Mouse (Mus musculus): ENCODE measurements around the gene Atp6v0e2. TPM values are rescaled to one million over a fixed set of nuclear protein-coding genes. Genes with fewer than 3 reads are reported as not detected.
"Not testable (repeated sequence)": the region's sequence is repeated elsewhere in the genome, so short reads cannot be mapped to it uniquely, and the experiment has no call there.

Gene Atp6v0e2
- polyA plus RNA-seq, 1 experiment from 2014 or later, result 152 TPM

- no peak for DNase-seq (ENCODE audit: low spot score)
- no peaks in the 10 kb centered on the region for H3K27me3 ChIP-seq (replicated peaks; ENCODE audit: control insufficient read depth, insufficient read depth, low read length)
Observed at GRCm38 (mm10) chr6:48508087-48508486, 29.3 kb upstream of the Atp6v0e2 start.

DNA sequence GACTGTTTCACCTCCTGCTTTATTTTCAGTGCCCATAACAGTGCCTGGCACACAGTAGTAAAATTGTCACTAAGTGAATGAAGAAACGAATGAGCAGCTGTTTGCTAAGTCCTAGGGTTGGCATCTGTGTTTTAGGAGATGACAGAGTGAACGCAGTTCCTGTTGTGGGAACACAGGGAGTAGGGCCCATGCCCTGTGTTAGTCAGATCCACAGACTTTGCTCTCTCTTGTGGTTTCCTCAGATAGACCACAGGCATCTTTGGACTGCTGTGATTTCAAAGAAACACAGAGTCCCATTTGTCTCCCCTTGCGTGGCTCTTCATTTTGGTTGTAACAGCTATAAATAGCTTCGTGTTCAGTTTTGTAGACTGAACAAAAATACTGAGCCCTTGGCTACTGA, 27.0 kb upstream of the Atp6v0e2 start:
- Histone ChIP-seq H3K4me3 (ENCODE audit: low read depth, low read length) (no peak overlapping the region), H3K4me1 (ENCODE audit: control insufficient read depth, insufficient read depth, low read length) (peaks cover under 1% of the 10 kb centered on the region; the same call in 1 of the 2 replicates), H3K36me3 (ENCODE audit: control insufficient read depth, insufficient read depth, low read length) (peaks cover 20% of the 10 kb centered on the region), H3K27me3 (replicated peaks; ENCODE audit: control insufficient read depth, insufficient read depth, low read length) (no peaks in the 10 kb centered on the region), H3K27ac (ENCODE audit: low read depth, low read length) (no peak overlapping the region), H3K9ac (ENCODE audit: low read length) (no peak overlapping the region), H3K4me2 (ENCODE audit: low read length) (no peak overlapping the region), H3K9me3 (replicated peaks; ENCODE audit: control insufficient read depth, low read length) (no peaks in the 10 kb centered on the region)
- no peak for ATAC-seq
- no peak for DNase-seq (ENCODE audit: low spot score)
- 88% methylated on average over 4 of the region's 4 CpGs for WGBS

More at GRCm38 (mm10) chr6:48508087-48508486, 29.3 kb upstream of the Atp6v0e2 start:
- H3K9ac ChIP-seq (ENCODE audit: low read length), result no peak overlapping the region
- no peak overlapping the region for H3K4me3 ChIP-seq (ENCODE audit: low read depth, low read length)
- 81% methylated on average over 4 of the region's 4 CpGs for WGBS
- H3K9me3 ChIP-seq (replicated peaks; ENCODE audit: control insufficient read depth, low read length), result no peaks in the 10 kb centered on the region
- no peak overlapping the region for H3K27ac ChIP-seq (ENCODE audit: low read depth, low read length)
- peaks cover 5% of the 10 kb centered on the region; the same call in 1 of the 2 replicates for H3K36me3 ChIP-seq (ENCODE audit: control insufficient read depth, insufficient read depth, low read length)
- H3K4me1 ChIP-seq (ENCODE audit: control insufficient read depth, insufficient read depth, low read length), result peaks cover 9% of the 10 kb centered on the region
- no peak overlapping the region for H3K4me2 ChIP-seq (ENCODE audit: low read length)
- no peak for ATAC-seq

DNA sequence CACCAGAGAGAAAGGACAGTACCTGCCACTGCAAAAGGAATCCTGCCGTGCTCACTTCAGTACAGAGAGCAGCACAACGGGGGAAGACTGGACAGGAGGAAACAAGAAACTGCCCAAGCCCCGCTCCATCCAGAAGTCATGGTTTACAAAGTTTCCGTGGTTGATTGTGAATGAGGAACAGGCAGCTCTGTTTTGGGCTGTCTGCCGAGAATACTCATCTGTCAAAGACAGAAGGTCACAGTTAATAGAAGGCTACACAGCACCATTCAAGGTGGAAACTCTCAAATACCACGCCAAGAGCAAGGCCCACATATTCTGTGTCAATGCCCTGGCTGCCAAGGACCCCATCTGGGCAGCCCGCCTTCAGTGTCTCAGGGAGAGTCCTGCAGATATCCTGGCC, 25.6 kb upstream of the Atp6v0e2 start:
- 87% methylated on average over 7 of the region's 7 CpGs for WGBS
- Histone ChIP-seq H3K27ac (ENCODE audit: low read depth, low read length) (no peak overlapping the region), H3K4me1 (ENCODE audit: control insufficient read depth, insufficient read depth, low read length) (no peaks in the 10 kb centered on the region), H3K9ac (ENCODE audit: low read length) (no peak overlapping the region), H3K9me3 (replicated peaks; ENCODE audit: control insufficient read depth, low read length) (no peaks in the 10 kb centered on the region), H3K27me3 (replicated peaks; ENCODE audit: control insufficient read depth, insufficient read depth, low read length) (no peaks in the 10 kb centered on the region), H3K4me3 (ENCODE audit: low read depth, low read length) (no peak overlapping the region), H3K4me2 (ENCODE audit: low read length) (no peak overlapping the region), H3K36me3 (ENCODE audit: control insufficient read depth, insufficient read depth, low read length) (peaks cover 24% of the 10 kb centered on the region)
- ATAC-seq, result no peak
- DNase-seq (ENCODE audit: low spot score), result no peak

GRCm38 (mm10) chr6:48524882-48525281, 12.5 kb upstream of the Atp6v0e2 start:
- H3K4me3 ChIP-seq (ENCODE audit: low read depth, low read length); DNase-seq (ENCODE audit: low spot score); ATAC-seq; H3K4me1 ChIP-seq (ENCODE audit: control insufficient read depth, insufficient read depth, low read length); H3K36me3 ChIP-seq (ENCODE audit: control insufficient read depth, insufficient read depth, low read length); H3K4me2 ChIP-seq (ENCODE audit: low read length); H3K27me3 ChIP-seq (replicated peaks; ENCODE audit: control insufficient read depth, insufficient read depth, low read length); H3K9me3 ChIP-seq (replicated peaks; ENCODE audit: control insufficient read depth, low read length); H3K27ac ChIP-seq (ENCODE audit: low read depth, low read length); H3K9ac ChIP-seq (ENCODE audit: low read length): not testable (repeated sequence)
- 96% methylated on average over 14 of the region's 16 CpGs for WGBS

- H3K4me1 ChIP-seq (ENCODE audit: control insufficient read depth, insufficient read depth, low read length), result no peaks in the 10 kb centered on the region
- ATAC-seq (no peak), DNase-seq (ENCODE audit: low spot score) (no peak)
- H3K4me2 ChIP-seq (ENCODE audit: low read length), result no peak overlapping the region
- no peaks in the 10 kb centered on the region for H3K9me3 ChIP-seq (replicated peaks; ENCODE audit: control insufficient read depth, low read length)
- H3K4me3 ChIP-seq (ENCODE audit: low read depth, low read length), result no peak overlapping the region
- 79% methylated on average over 9 of the region's 9 CpGs for WGBS
- H3K27me3 ChIP-seq (replicated peaks; ENCODE audit: control insufficient read depth, insufficient read depth, low read length), result no peaks in the 10 kb centered on the region
- 0 out of 2 replicates have a peak, but pooled peaks cover 7% of the 10 kb centered on the region for H3K36me3 ChIP-seq (ENCODE audit: control insufficient read depth, insufficient read depth, low read length)
- no peak overlapping the region for H3K27ac ChIP-seq (ENCODE audit: low read depth, low read length)
- no peak overlapping the region for H3K9ac ChIP-seq (ENCODE audit: low read length)
Observed at GRCm38 (mm10) chr6:48527901-48528300, 9.5 kb upstream of the Atp6v0e2 start.

GRCm38 (mm10) chr6:48529261-48529660, 8.2 kb upstream of the Atp6v0e2 start:
- H3K27ac ChIP-seq (ENCODE audit: low read depth, low read length), result no peak overlapping the region
- H3K4me1 ChIP-seq (ENCODE audit: control insufficient read depth, insufficient read depth, low read length), result no peaks in the 10 kb centered on the region
- ATAC-seq (no peak), DNase-seq (ENCODE audit: low spot score) (no peak)
- no peak overlapping the region for H3K4me3 ChIP-seq (ENCODE audit: low read depth, low read length)
- 75% methylated on average over 14 of the region's 14 CpGs for WGBS
- H3K9me3 ChIP-seq (replicated peaks; ENCODE audit: control insufficient read depth, low read length), result no peaks in the 10 kb centered on the region
- 0 out of 2 replicates have a peak, but pooled peaks cover 7% of the 10 kb centered on the region for H3K36me3 ChIP-seq (ENCODE audit: control insufficient read depth, insufficient read depth, low read length)
- no peak overlapping the region for H3K4me2 ChIP-seq (ENCODE audit: low read length)
- H3K27me3 ChIP-seq (replicated peaks; ENCODE audit: control insufficient read depth, insufficient read depth, low read length), result no peaks in the 10 kb centered on the region
- no peak overlapping the region for H3K9ac ChIP-seq (ENCODE audit: low read length)

DNA sequence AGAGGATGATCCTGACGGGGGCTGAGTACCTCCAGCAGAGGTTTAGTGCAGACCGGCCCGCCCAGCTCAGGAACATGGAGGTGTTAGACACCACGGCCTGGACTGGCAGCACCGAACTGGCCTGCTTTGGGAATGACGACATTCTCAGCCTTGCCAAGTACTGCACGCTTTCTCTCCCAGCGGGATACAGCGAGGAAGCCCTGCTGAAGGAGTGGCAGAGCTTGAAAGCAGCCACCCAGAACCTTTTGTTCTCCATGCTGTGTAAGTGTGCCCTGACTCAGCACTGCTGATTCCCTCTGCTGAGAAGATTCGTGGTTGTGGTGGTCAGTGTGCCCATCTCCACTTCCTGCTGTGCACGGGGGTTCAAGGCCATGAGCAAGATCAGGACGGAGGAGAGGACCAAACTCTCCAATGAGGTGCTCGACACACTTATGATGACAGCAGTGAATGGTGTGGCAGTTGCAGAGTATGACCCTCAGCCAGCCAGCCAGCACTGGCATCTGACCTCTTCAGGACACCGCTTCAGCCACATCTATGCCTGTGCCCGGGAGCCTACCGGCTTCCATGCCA, 7.5 kb upstream of the Atp6v0e2 start:
- no peak overlapping the region for H3K9ac ChIP-seq (ENCODE audit: low read length)
- DNase-seq (ENCODE audit: low spot score) (no peak), ATAC-seq (no peak)
- H3K4me2 ChIP-seq (ENCODE audit: low read length), result no peak overlapping the region
- no peak overlapping the region for H3K4me3 ChIP-seq (ENCODE audit: low read depth, low read length)
- H3K36me3 ChIP-seq (ENCODE audit: control insufficient read depth, insufficient read depth, low read length), result 0 out of 2 replicates have a peak, but pooled peaks cover 7% of the 10 kb centered on the region
- H3K4me1 ChIP-seq (ENCODE audit: control insufficient read depth, insufficient read depth, low read length), result no peaks in the 10 kb centered on the region
- H3K27ac ChIP-seq (ENCODE audit: low read depth, low read length), result no peak overlapping the region
- H3K27me3 ChIP-seq (replicated peaks; ENCODE audit: control insufficient read depth, insufficient read depth, low read length), result no peaks in the 10 kb centered on the region
- 77% methylated on average over 16 of the region's 16 CpGs for WGBS
- no peaks in the 10 kb centered on the region for H3K9me3 ChIP-seq (replicated peaks; ENCODE audit: control insufficient read depth, low read length)

DNA sequence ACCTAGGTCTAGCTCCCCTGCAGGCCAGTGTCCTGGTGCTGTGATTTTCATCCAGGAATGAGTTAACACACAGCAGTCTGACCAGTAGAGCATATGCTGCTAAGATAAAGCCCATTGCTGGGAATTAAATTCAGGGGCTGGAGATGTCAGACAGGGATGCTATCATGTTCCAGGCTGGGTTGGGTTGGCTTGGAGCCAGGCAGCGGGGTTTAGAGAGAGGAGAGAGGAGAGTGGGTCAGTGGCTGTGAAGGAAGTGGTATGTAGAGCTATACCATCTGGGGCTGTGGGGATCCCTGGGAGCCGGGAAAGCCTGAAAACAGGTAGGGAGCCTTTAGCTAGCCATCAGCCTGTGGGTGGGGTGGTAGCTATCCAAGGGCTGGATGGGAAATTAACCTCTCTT, 6.6 kb upstream of the Atp6v0e2 start:
- Histone ChIP-seq H3K27me3 (replicated peaks; ENCODE audit: control insufficient read depth, insufficient read depth, low read length) (no peaks in the 10 kb centered on the region), H3K4me3 (ENCODE audit: low read depth, low read length) (no peak overlapping the region), H3K9ac (ENCODE audit: low read length) (no peak overlapping the region), H3K36me3 (ENCODE audit: control insufficient read depth, insufficient read depth, low read length) (0 out of 2 replicates have a peak, but pooled peaks cover 7% of the 10 kb centered on the region), H3K4me2 (ENCODE audit: low read length) (no peak overlapping the region), H3K27ac (ENCODE audit: low read depth, low read length) (no peak overlapping the region), H3K4me1 (ENCODE audit: control insufficient read depth, insufficient read depth, low read length) (no peaks in the 10 kb centered on the region), H3K9me3 (replicated peaks; ENCODE audit: control insufficient read depth, low read length) (no peaks in the 10 kb centered on the region)
- WGBS, result 89% methylated on average over 2 of the region's 2 CpGs
- ATAC-seq, result no peak
- DNase-seq (ENCODE audit: low spot score), result no peak

DNA sequence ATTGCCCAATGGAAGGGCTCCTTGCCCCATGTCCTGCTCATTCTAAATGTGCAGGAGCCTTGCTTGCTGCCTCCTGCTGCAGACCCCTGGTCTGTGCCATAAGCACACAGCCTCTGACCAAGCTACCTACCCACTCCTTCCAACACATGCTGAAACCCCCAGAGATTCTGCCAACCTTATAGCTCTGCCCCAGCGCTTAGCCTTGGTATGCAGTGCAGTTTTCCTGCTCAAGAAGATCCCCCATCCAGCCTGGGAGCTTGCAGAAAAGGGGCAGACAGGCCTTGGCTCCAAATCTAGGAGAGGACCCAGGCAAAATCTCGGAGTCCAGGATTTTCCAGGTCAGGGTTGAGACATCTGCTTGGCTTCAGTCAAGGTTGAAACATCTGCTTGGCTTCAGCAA, 3.9 kb upstream of the Atp6v0e2 start:
- ATAC-seq, result no peak
- 87% methylated on average over 2 of the region's 2 CpGs for WGBS

More for the DNA sequence above, 3.9 kb upstream of the Atp6v0e2 start:
- no peak for DNase-seq (ENCODE audit: low spot score)
- 0 out of 2 replicates have a peak, but pooled peaks cover 7% of the 10 kb centered on the region for H3K36me3 ChIP-seq (ENCODE audit: control insufficient read depth, insufficient read depth, low read length)
- H3K4me1 ChIP-seq (ENCODE audit: control insufficient read depth, insufficient read depth, low read length), result peaks cover 12% of the 10 kb centered on the region
- no peaks in the 10 kb centered on the region for H3K27me3 ChIP-seq (replicated peaks; ENCODE audit: control insufficient read depth, insufficient read depth, low read length)
- H3K4me2 ChIP-seq (ENCODE audit: low read length), result no peak overlapping the region
- no peaks in the 10 kb centered on the region for H3K9me3 ChIP-seq (replicated peaks; ENCODE audit: control insufficient read depth, low read length)
- no peak overlapping the region for H3K27ac ChIP-seq (ENCODE audit: low read depth, low read length)
- no peak overlapping the region for H3K9ac ChIP-seq (ENCODE audit: low read length)
- H3K4me3 ChIP-seq (ENCODE audit: low read depth, low read length), result no peak overlapping the region
